Mouse (Mus musculus) T-helper 1 cell (primary cell): ENCODE measurements at regions not wholly inside any gene's neighbourhood (a gene's known extent, or its start where the extent isn't known, plus 50 kb on each side); places are given as distances from the start of the nearest gene placed in this dataset.

ENCODE experiments used
- in situ Hi-C: fragments of 300-600 bp; cut with MboI, MseI; formaldehyde crosslinking; loops from one replicate; pipeline ENCODE4 v1.15.1; 2025; ENCODE audit warnings: high pct_unique_total_duplicates

DNA sequence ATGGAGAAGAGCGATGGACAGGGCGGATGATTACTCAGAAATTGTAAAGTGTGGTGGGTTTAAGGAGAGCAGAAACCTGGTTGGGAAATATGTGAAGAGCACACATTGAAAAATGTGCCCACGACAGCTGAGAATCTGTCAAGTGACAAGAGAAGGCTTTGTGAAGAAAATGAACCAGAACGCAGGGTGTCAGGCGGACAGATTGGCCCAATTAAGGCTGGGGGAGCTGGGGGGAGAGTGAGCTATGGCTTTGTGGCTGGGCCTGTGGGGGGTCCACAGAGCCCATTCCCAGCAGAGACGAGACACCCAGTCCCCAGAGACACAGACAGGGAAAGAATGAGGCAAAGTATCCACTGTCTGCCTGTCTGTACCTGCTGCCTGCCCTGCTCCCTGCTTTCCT, 153.3 kb downstream of the Shq1 start:
- in situ Hi-C loops = no loop called here

DNA sequence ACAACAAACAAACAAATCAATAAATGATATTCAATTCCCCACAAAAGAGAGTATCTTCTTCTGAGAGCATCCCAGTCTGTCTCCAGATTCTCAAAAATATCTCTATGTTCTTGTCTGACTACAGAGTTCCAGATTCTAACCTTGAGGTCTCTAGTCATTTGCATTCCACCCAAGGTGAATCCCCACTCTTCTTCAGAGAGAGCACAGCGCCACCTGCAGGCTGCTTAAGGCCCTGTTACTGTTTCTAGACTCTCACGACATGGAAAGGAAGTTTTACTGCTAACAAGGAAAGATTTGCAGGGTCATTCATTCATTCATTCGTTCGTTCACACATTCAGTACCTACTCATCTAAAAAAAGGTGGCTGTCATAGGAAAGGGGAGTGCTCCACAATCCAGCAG, 158.3 kb downstream of the Shq1 start:
- in situ Hi-C loops = no loop called here

DNA sequence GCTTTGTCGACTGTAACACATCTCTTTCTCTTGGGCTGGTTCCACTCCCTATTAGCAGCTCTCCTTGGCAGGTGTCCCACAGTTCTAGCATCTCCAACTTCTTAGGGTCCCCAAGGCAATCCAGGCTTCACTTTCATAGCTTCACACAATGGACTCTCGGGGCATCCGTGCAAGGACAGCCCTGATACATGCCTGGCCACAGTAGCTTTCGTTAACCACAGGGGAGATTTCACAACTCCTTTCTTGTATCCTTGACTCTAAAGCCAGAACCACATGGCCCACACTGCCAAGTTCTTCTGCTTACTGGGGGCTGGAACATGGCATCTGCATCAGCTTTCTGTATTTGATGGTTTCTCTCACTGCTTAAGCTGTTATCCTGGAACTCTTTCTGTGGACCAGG, 160.3 kb downstream of the Shq1 start:
- in situ Hi-C loops = no loop called here

DNA sequence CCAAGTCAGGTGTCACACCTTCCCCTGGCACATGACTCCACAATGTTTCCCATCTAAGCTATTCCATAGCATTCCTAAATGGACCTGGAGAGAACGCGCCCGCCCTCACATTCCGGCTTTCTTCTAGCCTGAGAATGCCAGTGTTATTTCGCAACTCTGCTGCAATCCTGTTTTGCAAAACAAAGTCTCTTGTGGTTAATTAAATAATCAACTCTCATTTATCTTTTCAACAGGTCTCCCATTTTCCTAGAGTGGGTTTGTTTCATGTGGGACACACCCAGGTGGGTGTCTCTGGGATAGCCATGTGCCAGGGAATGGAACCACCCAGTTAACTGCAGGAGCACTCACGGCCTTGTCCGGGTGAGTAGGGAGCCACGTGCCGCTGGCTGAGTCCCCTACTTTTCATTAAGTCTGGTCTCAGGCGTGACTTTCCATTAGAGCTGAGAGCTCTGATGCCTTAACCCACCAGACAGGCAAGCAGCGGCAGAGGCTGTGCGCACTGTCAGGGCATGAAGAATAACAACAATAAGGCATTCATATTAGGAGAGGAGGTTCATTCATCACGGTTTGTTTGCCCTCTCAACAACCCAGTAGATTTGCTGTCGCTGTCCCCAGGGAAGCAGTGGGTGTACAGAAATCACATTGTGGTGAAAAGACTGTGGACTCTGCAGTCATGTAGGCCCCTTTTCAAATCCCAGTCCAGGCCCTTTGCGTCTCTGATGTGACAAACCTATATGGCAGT, 165.3 kb downstream of the Shq1 start:
- in situ Hi-C loops = no loop called here

DNA sequence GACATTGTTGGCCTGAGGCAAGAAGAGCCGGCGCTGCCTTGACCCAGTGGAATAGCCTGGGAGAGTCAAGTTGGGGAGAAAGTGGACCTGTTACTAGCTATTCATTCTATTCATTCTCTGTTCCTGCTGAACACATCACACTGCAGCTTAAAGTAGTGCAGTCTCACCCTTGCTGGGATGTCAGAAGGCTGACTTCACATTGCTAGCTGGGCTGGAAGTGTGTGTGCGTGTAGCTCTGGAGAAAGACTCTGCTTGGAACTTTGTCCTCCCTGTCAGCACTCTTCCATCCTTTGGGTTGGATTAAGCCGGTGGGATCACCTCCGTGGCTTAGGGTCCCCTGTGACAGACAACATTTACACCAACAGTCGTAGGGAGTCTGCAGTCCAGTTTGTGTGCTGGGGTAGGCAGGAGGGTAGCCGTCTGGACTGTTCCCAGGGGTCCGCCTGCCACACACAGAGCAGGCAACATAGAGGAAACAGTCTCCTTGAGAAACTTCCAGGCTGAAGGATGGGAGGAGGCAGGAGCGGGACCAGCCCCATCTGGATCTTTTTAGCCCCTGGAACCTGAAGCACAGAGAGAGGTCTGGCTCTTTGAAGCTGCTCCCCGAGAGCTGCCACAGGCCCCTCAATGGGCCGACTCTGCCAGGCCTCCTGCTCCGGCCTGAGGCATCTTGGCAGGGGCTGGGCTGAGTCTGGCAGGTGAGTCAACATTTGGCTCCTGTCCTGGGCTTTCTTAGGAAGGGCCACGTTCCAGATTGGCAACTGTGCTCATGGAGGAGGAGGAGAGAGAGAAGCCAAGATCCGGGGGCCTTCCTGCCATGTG, 167.8 kb downstream of the Shq1 start:
- in situ Hi-C loops = no loop called here

DNA sequence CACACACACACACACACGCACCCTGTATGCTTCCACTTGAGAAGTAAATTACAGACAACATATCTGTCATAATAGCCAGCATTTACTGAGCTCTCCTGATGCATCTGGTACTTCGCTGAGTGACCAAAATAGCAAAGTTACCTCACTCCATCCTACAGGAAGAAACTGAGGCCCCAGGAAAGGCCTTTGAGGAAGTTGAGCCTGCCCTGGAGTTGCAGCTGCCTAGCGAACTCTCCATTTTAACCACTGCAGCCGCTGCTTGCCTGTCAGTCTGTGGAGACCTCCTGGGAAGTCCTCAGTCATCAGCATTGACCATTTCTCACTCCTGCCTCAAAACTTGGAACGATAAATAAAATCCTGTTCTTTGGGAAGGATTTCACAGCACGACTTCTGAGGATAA, 168.8 kb downstream of the Shq1 start:
- in situ Hi-C loops = no loop called here

DNA sequence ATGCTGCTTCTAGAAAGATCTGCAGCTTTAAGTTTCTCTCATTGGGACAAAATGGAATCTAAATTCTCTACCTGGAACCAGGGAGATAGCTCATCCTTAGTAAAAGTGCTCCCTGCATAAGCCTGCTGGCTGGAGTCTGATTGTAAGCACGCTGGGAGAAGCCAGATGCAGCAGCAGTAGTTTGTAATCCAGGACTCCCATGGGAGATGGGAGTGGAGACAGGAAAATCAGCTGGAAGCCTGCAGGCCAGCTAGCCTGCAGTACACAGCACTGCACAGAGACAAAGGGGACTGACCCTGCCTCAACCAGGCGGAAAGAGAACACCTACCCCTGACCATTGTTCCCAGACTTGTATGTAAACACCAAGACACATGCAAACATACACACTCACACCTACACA, 170.2 kb downstream of the Shq1 start:
- in situ Hi-C loops = no loop called here

DNA sequence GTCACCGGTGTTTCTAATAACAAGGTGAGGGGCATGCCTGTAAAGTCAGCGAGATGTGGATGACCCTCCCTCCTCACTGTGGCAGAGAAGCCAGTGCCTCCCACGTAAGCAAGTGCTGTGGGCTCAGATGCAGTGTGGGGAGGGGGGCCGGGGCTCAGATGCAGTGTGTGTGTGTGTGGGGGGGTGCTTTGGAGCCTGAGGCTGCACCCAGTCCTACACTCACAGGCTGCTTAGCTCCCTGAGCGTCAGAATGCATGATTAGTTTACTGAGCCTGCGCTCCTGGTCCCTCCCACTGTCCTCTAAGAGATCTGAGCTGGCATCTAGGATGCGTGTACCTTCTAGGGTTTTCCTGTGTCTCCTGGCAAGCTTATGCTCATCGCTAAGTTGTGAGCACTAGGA, 170.9 kb downstream of the Shq1 start:
- in situ Hi-C loops = no loop called here

DNA sequence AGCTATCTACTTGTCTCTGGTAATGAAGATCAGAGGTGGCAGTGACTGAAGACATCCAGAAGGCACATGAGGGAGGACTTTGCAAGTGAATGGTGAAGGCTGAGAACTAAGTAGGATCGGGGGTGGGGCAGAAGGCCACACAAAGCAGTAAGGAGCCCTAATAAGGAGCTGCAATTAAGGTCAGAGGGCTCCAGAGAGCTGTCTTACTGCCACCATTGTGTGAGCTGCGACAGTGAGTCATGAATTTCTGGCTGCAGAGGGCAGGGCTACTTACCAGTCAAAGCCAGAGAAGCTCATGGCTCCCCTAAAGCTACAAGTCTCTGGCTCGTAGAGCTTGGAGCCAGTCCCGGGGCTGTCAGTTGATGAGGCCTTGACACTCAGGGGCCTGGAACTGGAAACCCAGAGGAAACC, 172.1 kb downstream of the Shq1 start:
- in situ Hi-C loops = no loop called here

DNA sequence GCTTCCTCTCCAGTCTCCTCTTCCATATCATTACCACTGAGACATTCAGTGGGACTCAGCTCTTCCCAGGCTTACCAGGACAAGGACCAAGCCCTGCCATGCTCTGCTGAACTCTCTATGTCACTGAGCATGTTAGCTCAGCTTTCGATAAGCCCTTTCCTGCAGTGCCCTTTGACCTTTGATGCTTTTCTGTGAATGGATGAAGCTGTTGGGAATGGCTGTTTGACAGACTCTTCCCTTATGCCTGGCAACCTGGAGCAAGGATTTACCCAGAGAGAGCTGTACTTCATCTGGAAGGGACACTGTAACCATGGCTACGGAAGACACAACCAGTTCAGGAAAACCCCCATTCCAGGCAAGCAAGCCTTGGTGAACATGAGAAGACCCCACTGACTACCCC, 172.8 kb downstream of the Shq1 start:
- in situ Hi-C loops = no loop called here

DNA sequence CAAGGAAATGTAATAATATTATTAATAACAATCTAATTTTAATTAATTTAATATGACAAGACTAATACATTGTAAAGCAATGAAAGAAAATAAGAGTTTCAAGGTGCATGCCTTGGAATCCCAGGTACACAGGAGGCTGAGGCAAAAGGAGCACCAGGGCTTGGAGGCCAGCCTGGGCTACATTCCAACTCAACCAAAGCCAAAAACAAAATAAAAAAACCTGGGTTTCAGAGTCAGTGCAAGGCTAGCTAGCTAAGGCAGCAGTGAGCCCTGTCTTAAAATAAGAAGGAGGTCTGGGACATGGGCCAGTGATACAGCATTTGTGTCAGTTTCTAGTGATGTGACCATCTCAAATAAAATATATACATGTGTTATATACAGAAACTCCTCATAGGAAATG, 174.8 kb downstream of the Shq1 start:
- in situ Hi-C loops = no loop called here

DNA sequence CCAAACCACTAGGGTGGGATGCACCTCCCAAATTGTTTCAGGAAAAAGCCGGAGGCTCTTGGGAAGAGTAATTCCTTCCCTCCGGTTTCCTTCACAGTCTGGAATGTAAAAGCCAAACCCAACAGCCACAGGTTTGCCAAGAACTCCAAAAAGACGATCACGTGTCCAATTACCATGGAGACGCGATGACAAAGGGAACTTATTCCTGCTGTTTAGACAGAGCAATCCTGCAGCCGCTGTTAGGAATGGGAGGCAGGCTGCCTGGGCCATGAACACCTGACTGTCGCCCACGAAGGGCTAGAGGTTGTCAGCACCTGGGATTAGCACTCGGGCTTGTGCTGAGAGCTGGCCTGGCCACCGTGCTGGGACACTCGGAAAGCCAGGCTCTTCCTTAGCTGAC, 175.8 kb downstream of the Shq1 start:
- in situ Hi-C loops = no loop called here

DNA sequence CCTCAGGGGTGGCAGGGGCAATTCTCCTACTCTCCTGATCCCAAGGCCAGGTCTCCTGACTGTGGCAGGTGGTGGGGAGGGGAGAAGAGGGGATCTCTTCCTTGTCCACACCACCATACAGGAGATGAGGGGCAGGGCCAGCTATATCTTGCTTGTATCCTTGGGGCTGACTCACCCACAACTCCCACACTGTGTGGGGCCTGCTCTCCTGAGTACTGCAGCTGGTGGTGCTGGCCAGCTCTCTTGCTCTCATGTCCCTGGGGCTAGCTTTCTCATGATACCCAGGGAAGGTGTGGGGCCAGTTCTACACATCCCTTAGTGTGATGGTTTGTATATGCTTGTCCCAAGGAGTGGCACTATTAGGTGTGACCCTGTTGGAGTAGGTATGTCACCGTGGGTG, 177.4 kb downstream of the Shq1 start:
- in situ Hi-C loops = no loop called here

DNA sequence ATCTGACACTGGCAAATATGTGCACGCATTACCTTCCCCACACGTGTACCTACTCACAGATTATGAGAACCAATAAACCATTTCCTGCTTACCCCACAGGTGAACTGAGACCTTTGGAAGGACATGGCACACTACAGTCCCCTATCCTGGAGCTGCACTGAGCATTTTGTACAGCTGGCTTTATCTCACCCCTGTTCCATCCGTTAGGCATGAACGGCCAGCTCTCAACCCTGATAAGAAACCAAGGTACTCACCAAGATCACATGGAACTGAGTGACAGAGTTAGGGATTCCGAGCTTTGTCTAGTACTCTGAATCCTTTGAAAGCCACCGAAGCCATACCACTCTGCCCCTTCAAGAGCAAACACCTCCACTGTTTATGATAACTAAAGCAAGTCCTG, 179.1 kb downstream of the Shq1 start:
- in situ Hi-C loops = no loop called here

DNA sequence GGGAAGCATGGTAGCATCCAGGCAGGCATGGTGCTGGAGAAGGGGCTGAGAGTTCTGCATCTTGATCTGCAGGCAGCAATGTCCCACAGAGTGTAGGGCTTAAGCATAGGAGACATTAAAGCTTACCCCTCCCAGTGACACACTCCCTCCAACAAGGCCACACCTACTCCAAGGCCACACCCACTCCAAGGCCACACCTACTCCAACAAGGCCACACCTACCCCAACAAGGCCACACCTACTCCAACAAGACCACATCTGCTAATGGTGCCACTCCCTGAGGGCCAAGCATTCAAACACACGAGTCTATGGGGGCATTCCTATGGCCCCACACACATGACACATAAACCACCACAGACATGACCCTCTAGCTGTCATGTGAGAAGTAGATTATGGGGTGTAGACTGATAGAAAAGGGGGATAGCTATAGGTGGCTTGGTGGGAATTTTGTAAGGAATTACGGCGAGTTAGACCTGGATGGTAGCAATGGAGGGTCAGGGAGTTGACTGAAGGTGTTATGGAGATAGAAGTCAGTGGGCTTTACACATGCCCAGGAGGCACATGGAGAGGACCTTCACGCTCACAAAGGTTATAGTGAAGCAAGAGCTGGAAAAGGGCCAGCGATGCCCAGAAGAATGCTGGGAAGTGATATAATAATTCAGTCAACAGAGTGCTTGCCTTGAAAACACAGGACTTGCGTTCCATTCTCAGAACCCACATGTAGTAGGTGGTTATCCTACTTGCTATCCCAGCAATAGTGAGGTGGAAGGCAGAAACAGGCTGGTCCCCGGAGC, 179.8 kb downstream of the Shq1 start:
- in situ Hi-C loops = no loop called here

DNA sequence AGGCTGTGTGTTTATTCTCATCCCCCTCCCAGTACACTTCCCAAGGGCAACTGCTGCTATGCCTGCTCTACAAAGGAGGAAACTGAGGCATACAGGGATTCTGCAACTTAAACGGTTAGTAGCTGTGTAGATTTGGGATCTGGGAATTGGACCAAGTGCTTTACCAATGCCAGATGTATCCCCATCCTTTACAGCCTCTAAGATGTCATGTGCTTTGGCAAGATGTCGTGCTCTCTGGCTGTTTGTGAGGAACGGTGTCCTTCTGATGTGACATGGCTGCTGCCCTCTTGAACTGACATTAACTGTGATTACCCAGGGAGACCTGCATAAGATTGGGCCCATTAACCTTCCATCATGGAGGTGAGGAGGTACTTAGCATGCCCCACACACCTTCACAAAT, 187.1 kb downstream of the Shq1 start:
- in situ Hi-C loops = no loop called here

DNA sequence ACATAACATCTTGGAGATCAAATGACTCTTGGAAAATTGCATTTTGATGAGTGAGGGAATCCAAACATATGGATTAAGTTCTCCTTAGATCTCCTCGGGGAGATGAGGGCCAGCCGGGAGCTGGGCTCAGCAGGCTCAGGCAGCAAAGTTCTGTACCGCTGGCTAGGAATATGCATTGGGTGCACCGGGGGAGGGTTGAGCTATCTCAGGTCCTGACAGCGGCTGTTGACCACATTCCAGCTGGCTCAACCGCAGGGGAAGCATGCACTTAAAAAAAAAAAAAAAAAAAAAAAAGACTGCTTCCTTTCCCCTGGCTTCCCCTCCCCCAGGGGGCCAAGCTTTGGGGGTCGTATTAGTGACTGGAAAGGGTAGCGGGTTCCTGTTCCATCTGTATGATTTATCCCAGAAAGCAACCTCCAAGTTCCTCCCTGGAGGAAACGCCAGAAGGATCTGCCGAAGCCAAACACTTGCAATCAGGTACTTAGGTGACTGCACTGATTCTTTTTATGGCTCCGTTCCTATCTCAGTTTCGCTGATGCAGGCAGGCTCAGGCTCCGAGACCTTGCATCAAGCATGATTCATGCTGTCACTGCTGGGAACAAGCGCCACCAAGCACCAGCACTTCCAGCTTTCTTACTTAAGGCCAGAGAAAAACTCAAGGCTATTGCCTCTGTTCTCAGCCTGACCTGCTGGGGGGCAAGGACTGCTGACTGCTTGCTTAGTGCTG, 187.7 kb downstream of the Shq1 start:
- in situ Hi-C loops = no loop called here

DNA sequence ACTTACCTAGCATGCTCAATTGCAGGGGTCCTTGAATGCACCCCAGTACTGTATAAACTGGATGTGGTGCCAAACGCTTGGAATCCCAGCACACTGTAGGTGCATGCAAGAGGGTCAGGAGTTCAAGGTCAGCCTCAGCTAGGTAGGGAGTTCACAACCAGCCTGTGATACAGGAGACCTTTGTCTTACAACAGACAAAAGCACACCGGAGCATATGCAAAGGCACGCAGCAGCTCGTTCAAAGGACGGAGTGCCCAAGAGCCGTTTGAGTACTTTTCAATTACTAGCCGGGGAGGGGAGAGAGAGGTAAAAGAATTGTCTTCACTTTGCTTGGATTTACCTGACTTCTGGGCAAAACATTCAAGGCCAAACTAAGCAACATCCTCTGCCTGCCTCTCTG, 188.4 kb downstream of the Shq1 start:
- in situ Hi-C loops = no loop called here

DNA sequence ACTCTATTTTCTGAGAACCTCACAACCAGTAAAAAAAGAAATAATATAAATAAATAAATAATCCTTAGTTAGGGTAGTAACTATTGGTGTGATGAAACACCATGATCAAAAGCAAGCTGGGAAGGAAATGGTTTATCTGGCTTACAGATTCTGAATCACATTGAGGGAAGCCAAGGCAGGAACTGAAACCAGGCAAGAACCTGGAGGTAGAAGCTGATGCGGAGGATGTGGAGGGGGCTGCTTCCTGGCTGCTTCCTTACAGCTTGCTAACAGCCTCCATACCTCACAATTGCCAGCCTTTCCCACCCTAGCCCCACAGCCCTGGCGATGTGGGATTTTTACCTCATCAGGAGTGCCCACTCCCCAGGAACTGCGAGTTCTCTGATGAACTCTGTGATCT, 190.4 kb downstream of the Shq1 start:
- in situ Hi-C loops = no loop called here

DNA sequence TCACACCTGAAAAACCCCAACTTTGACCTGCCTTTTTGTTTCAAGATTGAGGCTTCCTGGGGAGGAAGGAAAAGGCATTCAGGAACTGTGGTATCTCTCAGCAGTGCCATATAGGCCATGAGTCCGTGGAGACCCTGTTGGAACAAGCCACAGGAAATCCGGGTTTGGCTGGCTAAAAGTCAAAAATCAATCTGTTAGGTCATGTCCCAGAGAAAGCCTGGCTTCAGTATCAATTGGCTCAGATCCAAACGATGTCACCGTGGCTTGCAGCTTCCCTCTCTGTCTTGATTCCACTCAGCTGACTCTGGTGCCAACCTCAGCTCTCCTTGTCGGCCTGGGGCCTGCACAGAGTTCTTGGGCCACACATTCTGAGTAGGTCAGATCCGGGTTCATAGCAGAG, 191.1 kb downstream of the Shq1 start:
- in situ Hi-C loops = no loop called here

DNA sequence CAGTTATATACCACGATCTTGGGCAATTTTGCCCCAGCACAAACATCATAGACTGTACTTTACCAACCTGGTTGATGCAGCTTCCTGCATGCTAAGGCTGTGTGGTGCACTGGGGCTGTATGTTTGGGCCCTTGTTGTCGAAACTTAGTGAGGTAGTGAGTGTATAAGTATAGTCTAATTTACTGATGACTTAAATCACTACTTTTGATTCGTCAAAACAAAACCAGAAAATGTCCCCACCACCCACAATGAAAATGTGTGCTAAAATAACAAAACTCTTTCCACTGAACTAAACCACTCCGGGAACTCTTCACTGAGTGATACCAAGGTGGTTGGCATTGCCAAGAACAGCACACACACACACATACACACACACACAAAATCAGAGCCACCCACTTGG, 191.5 kb downstream of the Shq1 start:
- in situ Hi-C loops = no loop called here
